Mouse (Mus musculus) intestine, embryonic 16.5 days (tissue): ENCODE measurements at regions not wholly inside any gene's neighbourhood (a gene's known extent, or its start where the extent isn't known, plus 50 kb on each side); places are given as distances from the start of the nearest gene placed in this dataset.

Experiments used
- ATAC-seq: fragments of 200-750 bp; cut with Nextera tagmentation; 2 replicates; pipeline ENCODE4 v1.8.0; 2017; ENCODE audit warnings: moderate TSS enrichment, moderate library complexity
- H3K27ac ChIP-seq: fragments of 300-500 bp; sonication (generic); 2 replicates; pipeline ENCODE4 v1.5.1; 2014; ENCODE audit warnings: mild to moderate bottlenecking, low read length
- H3K27me3 ChIP-seq: fragments of 300-500 bp; sonication (generic); replicated peaks from 2 replicates; pipeline ENCODE4 v1.6.1; 2014; ENCODE audit warnings: low read length, control low read depth, mixed read lengths; ENCODE audit not compliant: control insufficient read depth, insufficient read depth
- H3K36me3 ChIP-seq: fragments of 300-500 bp; sonication (generic); 2 replicates; pipeline ENCODE4 v1.6.1; 2014; ENCODE audit warnings: low read length, control low read depth; ENCODE audit not compliant: control insufficient read depth, insufficient read depth
- H3K4me1 ChIP-seq: fragments of 300-500 bp; sonication (generic); 2 replicates; pipeline ENCODE4 v1.6.1; 2014; ENCODE audit warnings: low read length, control low read depth, mixed read lengths; ENCODE audit not compliant: control insufficient read depth, insufficient read depth
- H3K4me2 ChIP-seq: fragments of 300-500 bp; sonication (generic); 2 replicates; pipeline ENCODE4 v1.6.1; 2014; ENCODE audit warnings: low read depth, low read length, control low read depth
- H3K4me3 ChIP-seq: fragments of 300-500 bp; sonication (generic); 2 replicates; pipeline ENCODE4 v1.5.1; 2014; ENCODE audit warnings: mild to moderate bottlenecking, low read length
- H3K9ac ChIP-seq: fragments of 300-500 bp; sonication (generic); 2 replicates; pipeline ENCODE4 v1.6.1; 2014; ENCODE audit warnings: low read depth, low read length
- H3K9me3 ChIP-seq: fragments of 300-500 bp; sonication (generic); 2 replicates; pipeline ENCODE4 v1.6.1; 2016; ENCODE audit warnings: low read length, control low read depth; ENCODE audit not compliant: control insufficient read depth
- WGBS: fragments of 180-500 bp; shearing (Covaris S2); extraction: QIAGEN DNeasy Blood & Tissue Kit; methylation state at CpG from one replicate; pipeline ENCODE4 v1.1.7; 2014; 5-methylcytosine and 5-hydroxymethylcytosine counted together

GRCm38 (mm10) chr2:161470844-161471243 is 362.0 kb upstream of the Chd6 start:
- WGBS, result 78% methylated on average over 5 of the region's 5 CpGs
- no peak overlapping the region for H3K27ac ChIP-seq
- H3K4me1 ChIP-seq, result no peaks in the 10 kb centered on the region
- ATAC-seq, result no peak
- H3K4me3 ChIP-seq, result no peak overlapping the region
- H3K4me2 ChIP-seq, result no peak overlapping the region
- H3K36me3 ChIP-seq, result no peaks in the 10 kb centered on the region
- no peaks in the 10 kb centered on the region for H3K9me3 ChIP-seq
- no peak overlapping the region for H3K9ac ChIP-seq
- H3K27me3 ChIP-seq, result no peaks in the 10 kb centered on the region

GRCm38 (mm10) chr2:161470025-161470424 is 361.1 kb upstream of the Chd6 start:
- H3K4me3 ChIP-seq, result no peak overlapping the region
- H3K4me2 ChIP-seq, result no peak overlapping the region
- 14% methylated on average over 2 of the region's 2 CpGs for WGBS
- 0 out of 2 replicates have a peak, but pooled peaks have one; percentile 55 for ATAC-seq
- no peaks in the 10 kb centered on the region for H3K36me3 ChIP-seq
- H3K9me3 ChIP-seq, result no peaks in the 10 kb centered on the region
- no peaks in the 10 kb centered on the region for H3K4me1 ChIP-seq
- H3K9ac ChIP-seq, result no peak overlapping the region
- H3K27ac ChIP-seq, result no peak overlapping the region
- no peaks in the 10 kb centered on the region for H3K27me3 ChIP-seq

- no peaks in the 10 kb centered on the region for H3K36me3 ChIP-seq
- WGBS, result 68% methylated on average over 1 of the region's 1 CpGs
- H3K4me2 ChIP-seq, result no peak overlapping the region
- no peaks in the 10 kb centered on the region for H3K9me3 ChIP-seq
- no peaks in the 10 kb centered on the region for H3K4me1 ChIP-seq
- H3K27me3 ChIP-seq, result no peaks in the 10 kb centered on the region
- H3K4me3 ChIP-seq, result no peak overlapping the region
- H3K9ac ChIP-seq, result no peak overlapping the region
- no peak for ATAC-seq
- no peak overlapping the region for H3K27ac ChIP-seq
These were observed 358.2 kb upstream of the Chd6 start for GRCm38 (mm10) chr2:161467035-161467434.

- H3K4me1 ChIP-seq, result no peaks in the 10 kb centered on the region
- no peaks in the 10 kb centered on the region for H3K9me3 ChIP-seq
- ATAC-seq, result 0 out of 2 replicates have a peak, but pooled peaks have one; percentile 55
- no peak overlapping the region for H3K27ac ChIP-seq
- H3K27me3 ChIP-seq, result no peaks in the 10 kb centered on the region
- H3K4me3 ChIP-seq, result no peak overlapping the region
- H3K4me2 ChIP-seq, result no peak overlapping the region
- H3K9ac ChIP-seq, result no peak overlapping the region
- H3K36me3 ChIP-seq, result no peaks in the 10 kb centered on the region
- WGBS, result 71% methylated on average over 4 of the region's 4 CpGs
These were observed 351.7 kb upstream of the Chd6 start for GRCm38 (mm10) chr2:161460600-161460999.

- no peak for ATAC-seq
- no peak overlapping the region for H3K9ac ChIP-seq
- H3K27ac ChIP-seq, result no peak overlapping the region
- no peak overlapping the region for H3K4me2 ChIP-seq
- no peaks in the 10 kb centered on the region for H3K4me1 ChIP-seq
- H3K27me3 ChIP-seq, result no peaks in the 10 kb centered on the region
- no peaks in the 10 kb centered on the region for H3K9me3 ChIP-seq
- 71% methylated on average over 6 of the region's 6 CpGs for WGBS
- no peak overlapping the region for H3K4me3 ChIP-seq
- no peaks in the 10 kb centered on the region for H3K36me3 ChIP-seq
These were observed 345.6 kb upstream of the Chd6 start for GRCm38 (mm10) chr2:161454466-161454865.

- Histone ChIP-seq H3K9me3 (no peaks in the 10 kb centered on the region), H3K4me1 (no peaks in the 10 kb centered on the region), H3K4me2 (no peak overlapping the region), H3K9ac (no peak overlapping the region), H3K27me3 (no peaks in the 10 kb centered on the region), H3K27ac (no peak overlapping the region), H3K36me3 (no peaks in the 10 kb centered on the region), H3K4me3 (no peak overlapping the region)
- no peak for ATAC-seq
- WGBS, result 24% methylated on average over 9 of the region's 9 CpGs
These were observed 324.9 kb upstream of the Chd6 start for GRCm38 (mm10) chr2:161433816-161434215.

GRCm38 (mm10) chr2:161429294-161429693 is 320.4 kb upstream of the Chd6 start:
- Histone ChIP-seq H3K36me3 (no peaks in the 10 kb centered on the region), H3K4me3 (no peak overlapping the region), H3K9me3 (no peaks in the 10 kb centered on the region), H3K4me2 (no peak overlapping the region), H3K27ac (no peak overlapping the region), H3K27me3 (no peaks in the 10 kb centered on the region), H3K9ac (no peak overlapping the region), H3K4me1 (no peaks in the 10 kb centered on the region)
- no peak for ATAC-seq
- WGBS, result 63% methylated on average over 3 of the region's 3 CpGs

GRCm38 (mm10) chr2:161425587-161425986 is 316.7 kb upstream of the Chd6 start:
- no peaks in the 10 kb centered on the region for H3K9me3 ChIP-seq
- H3K4me3 ChIP-seq, result no peak overlapping the region
- no peak for ATAC-seq
- WGBS, result 35% methylated on average over 3 of the region's 3 CpGs
- no peaks in the 10 kb centered on the region for H3K27me3 ChIP-seq
- no peak overlapping the region for H3K4me2 ChIP-seq
- H3K9ac ChIP-seq, result no peak overlapping the region
- H3K36me3 ChIP-seq, result no peaks in the 10 kb centered on the region
- H3K4me1 ChIP-seq, result no peaks in the 10 kb centered on the region
- H3K27ac ChIP-seq, result no peak overlapping the region

- Histone ChIP-seq H3K9me3 (no peaks in the 10 kb centered on the region), H3K4me1 (no peaks in the 10 kb centered on the region), H3K36me3 (no peaks in the 10 kb centered on the region), H3K27ac (no peak overlapping the region), H3K4me2 (no peak overlapping the region), H3K27me3 (no peaks in the 10 kb centered on the region), H3K4me3 (no peak overlapping the region), H3K9ac (no peak overlapping the region)
- ATAC-seq, result no peak
- 82% methylated on average over 7 of the region's 7 CpGs for WGBS
These were observed 309.2 kb upstream of the Chd6 start for GRCm38 (mm10) chr2:161418062-161418461.

- Histone ChIP-seq H3K4me2 (no peak overlapping the region), H3K9ac (no peak overlapping the region), H3K4me3 (no peak overlapping the region), H3K27me3 (no peaks in the 10 kb centered on the region), H3K4me1 (no peaks in the 10 kb centered on the region), H3K9me3 (no peaks in the 10 kb centered on the region), H3K36me3 (no peaks in the 10 kb centered on the region), H3K27ac (no peak overlapping the region)
- no peak for ATAC-seq
- WGBS, result 76% methylated on average over 13 of the region's 13 CpGs
These were observed 307.5 kb upstream of the Chd6 start for GRCm38 (mm10) chr2:161416218-161416927.
